Mouse (Mus musculus): Measurements from ENCODE around the gene Gm5475.
"Not testable (repeated sequence)": the region's sequence is repeated elsewhere in the genome, so short reads cannot be mapped to it uniquely, and the experiment has no call there.

Gene Gm5475

DNA sequence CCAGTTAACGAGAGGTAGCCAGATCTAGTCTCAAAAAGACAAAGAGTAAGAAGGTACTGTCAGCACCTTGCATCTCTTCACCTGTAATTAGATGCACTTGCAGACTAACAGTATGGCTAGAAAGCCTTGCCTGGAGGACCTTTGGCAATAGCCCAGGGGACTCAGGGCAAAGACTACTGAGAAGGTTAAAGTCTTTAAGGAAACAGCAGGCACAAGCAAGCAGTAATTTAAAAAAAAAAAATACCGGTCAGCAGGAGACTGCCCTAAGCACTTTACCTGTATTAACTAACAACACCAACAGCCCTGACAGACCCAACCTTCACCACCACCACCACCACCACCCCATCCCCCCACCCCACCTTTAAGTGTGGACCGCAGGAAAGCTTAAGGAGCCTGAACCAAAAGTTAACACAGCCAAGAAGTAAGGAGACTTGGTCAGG lies at the start of gene Gm5475:
Gm5475 (plus strand) TSS at position 390 of the 440 bp plus-strand sequence.
- not testable (repeated sequence) for DNase-seq (ENCODE audit: low spot score)

DNA sequence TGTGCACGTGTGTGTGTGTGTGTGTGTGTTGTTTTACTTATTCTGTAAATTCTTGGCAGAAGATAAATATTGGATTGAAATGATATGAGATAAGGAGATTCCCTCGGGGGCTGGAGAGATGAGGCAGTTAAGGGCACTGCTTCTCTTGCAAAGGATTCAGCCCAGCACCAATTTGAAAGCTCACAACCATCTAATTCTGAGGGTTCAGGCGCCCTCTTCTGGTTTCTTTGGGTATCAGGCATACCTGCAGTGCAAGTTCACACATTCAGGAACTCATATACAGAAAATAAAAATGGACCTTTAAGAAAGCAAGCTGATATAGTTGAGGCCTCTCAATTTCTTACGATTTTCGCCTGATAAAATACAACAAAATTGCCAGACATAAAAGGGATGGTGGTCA lies 46.9 kb upstream of the Gm5475 start:
- DNase-seq (ENCODE audit: low spot score): peak; percentile 82

DNA sequence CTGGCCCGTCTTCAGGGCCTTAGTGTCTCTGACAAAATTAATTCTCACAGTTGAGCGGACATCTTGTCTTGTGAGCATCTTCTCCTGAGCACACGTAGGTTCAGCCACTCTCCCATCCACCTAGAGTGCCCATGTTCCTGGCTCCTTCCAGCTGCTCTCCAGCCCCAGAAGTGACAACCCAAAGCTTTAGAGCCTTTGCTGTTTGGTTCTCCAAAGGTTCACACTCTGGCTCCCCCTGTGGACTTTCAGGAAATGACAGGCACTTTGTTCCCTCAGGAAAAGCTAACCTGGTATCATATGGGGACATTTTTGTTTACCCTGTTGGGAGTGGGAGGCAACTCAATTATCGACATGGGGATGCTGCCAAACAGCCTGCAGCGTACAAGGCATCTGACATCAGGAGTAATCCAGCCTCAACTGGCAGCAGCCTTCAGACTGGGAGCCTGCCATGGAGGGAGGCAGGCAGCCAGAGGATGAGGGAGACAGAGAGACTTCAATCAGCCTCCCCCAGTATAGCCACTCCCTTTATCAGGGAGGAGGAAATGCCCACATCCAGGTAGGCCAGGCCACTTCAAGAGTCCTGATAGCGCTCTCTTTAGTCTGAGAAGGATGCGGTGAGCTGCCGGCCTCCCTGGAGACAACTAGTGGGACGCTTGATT lies 44.0 kb upstream of the Gm5475 start:
- peak; percentile 37 for DNase-seq (ENCODE audit: low spot score)

DNA sequence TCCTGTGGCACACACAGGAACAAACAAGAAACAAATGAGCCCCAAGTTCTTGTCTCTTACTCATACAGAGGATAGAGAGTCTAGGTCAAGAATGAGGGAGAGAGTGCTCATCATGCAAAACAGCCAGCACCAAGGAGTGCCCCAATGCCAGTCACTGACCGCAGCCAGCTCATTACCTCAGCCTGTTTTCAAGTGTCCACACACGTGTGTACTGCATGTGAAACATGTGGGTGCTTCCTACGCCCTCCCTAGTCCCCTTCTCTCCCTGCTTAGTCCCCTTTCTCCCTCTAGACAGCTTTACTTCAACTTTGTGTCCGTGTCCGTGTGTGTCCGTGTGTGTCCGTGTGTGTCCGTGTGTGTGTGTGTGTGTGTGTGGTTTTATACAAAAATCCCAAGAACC lies 42.3 kb upstream of the Gm5475 start:
- DNase-seq (ENCODE audit: low spot score): no peak

DNA sequence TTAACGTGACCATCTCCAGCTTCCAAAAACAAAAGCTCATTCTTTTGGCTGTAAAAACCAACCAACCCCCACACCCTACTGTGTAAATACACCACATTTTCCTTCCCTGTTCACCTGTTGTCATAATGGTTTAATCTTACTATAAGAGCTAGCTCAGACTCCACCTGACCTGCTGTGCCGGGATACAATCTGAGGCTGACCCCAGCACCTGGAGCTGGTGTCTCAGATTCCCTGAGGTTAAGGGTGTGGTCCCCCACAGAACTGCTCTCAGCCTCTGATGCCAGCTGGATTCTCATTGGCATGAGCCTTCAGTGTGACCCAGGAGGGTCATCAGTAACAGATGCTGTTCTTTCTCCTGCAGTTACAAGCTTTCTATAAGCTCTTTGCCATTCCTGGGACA lies 41.8 kb upstream of the Gm5475 start:
- DNase-seq (ENCODE audit: low spot score): no peak

DNA sequence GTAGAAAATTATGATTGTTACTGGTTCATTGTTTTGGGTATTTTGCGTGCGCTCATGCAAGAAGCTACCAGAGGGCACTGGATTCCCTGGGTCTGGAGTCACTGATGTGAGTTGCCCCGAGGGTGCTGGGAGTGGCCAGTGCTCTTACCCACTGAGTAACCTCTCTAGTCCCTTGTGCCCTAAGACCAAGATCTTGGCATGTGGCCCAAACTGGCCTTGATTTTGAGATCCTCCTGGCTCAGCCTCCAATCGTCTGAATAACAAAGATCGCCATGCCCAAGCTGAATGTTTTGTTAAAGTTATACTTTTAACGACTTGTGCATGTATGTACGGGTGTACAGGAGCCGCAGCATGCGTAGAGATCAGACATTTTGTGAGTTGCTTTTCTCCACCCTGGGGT lies 36.2 kb upstream of the Gm5475 start:
- DNase-seq (ENCODE audit: low spot score): no peak

DNA sequence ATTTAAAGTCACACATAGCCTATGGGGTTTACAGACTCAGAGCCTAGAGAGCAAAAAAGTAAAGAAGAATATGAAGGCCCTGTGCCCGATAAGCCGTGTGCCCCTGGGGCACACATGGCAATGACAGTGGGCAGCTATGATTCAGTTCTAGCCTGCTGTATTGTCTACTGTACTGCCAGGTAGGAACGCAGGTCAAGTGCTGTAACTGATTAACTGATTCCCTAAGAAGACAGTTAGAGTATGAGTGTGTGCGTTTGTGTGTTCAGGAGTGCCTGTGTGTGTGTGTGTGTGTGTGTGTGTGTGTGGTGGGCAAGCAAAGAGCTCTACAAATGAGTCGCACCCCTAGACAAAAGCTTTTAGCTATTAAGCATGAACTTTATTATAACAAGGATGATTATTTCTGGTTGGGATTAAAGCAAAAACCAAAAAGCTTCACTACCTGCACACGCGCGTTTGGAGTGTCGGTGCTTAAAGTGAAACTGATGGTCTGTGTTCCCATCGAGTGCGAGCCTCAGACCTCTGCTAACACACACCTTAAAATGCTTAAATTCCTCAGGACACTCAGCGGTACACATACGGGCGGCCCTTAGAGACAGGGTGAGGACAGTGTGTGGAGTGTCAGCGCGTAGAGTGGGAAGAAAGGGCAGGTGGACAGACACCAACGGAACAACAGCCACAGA lies 34.3 kb upstream of the Gm5475 start:
- no peak for DNase-seq (ENCODE audit: low spot score)

DNA sequence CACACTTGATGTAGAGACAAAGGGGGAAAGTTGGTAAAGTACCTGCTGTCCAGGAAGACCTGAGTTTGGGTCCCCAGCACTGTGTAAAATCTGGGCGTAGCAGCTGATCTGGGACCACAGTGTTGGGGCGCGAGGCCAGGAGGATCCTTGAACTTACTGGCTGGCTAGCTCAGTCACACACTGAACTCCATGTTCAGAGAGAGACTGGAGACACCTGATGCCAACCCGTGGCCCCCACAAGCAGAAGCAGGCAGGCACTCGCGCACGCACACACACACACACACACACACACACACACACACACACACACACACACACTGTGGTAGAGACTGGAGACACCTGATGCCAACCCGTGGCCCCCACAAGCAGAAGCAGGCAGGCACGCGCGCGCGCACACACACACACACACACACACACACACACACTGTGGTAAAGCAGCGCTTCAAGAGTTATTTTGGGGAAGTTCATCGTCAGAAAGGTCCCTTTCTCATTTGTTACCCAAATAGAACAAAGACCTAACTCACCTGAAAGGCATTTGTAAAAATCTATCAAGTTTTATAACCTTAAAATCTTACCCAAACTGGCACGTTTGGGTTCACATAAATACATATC lies 33.6 kb upstream of the Gm5475 start:
- DNase-seq (ENCODE audit: low spot score): no peak

DNA sequence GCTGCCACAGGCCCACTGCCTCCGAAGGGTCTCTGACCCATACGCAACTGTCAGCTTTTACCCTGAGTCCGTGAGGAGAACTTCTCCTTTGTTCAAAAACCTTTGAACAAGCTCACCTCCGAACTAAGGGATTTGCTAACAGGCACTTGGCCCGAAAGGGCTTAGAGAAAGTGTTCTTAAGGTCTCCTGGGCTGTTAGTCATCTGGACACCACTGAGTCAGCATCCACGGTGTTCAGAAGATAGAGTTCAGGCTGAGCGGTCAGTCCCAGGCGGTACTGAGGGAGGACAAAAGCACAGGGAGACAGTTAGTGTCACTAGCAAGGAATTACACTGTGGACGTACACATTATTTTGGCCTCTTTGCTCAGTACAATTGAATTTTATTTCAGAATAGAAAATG lies 33.1 kb upstream of the Gm5475 start:
- DNase-seq (ENCODE audit: low spot score): no peak

DNA sequence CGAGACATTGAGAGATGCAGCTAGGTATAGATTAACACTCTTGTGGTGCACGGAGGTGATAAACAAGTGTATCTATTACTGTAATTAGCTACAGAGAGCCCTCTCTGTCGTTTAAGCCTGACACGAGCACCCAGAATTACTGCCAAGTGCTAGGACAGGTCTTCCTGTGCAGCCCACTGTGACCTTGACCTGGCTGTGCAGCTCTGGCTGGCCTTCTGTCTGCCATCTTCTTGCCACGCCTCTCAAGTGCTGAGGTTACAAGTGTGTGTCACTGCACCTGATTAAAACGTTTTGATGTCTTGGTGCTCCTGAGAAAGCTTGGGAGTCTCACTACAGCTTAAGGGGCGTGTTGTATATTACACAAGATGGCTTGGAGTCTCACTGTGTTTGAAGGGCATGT lies 30.9 kb upstream of the Gm5475 start:
- no peak for DNase-seq (ENCODE audit: low spot score)

DNA sequence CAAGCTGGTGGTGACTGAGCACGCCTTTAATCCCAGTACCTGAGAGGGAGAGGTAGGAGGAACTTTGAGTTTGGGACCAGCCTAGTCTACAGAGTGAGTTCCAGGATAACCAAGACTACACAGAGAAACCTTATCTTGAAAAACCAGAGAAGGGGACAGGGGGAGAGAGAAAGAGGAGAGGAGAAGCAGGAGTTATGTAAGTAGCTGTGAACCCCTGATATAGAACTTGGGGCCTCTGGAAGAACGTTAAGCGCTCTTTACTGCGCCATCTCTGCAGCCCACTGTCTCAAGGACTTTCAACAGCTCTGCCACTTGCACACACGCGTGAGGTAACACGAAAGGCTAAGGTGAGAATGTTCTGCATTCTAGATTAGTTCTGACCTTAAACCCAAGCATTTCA lies 30.3 kb upstream of the Gm5475 start:
- no peak for DNase-seq (ENCODE audit: low spot score)

DNA sequence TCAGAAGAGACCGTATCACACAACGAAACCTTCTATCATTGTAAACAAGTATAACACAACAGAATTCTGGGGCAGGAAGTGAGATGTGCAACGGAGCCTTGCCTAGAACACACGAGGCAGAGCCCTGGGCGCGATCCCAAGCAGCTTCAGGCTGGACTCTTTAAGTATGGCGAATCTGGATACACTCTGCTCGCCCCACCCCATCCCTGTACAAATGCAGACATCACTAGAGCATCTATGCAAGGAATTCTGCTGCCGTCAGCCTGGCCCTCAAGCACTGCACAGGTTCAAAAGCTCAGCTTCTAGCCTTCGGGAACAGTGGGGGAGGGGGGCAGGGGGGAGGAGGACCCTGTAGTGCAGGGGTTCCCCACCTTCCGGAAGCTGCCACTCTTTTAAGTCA lies 28.9 kb upstream of the Gm5475 start:
- no peak for DNase-seq (ENCODE audit: low spot score)

DNA sequence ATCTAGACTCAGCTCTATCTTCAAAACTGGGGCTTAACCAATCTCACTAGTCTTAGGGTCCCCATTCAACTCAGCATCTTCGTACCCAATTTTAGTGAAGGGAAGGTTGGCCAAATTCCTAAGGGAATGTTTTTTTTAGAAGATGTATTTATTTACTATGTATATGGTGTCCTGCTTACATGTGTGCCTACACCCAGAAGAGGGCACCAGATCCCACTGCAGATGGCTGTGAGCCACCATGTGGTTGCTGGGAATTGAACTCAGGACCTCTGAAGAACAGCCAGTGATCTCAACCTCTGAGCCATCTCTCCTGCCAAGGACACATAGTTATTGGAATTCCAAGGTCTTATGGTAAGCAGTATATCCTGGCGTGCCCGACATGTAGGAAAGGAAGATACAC lies 26.4 kb upstream of the Gm5475 start:
- no peak for DNase-seq (ENCODE audit: low spot score)

DNA sequence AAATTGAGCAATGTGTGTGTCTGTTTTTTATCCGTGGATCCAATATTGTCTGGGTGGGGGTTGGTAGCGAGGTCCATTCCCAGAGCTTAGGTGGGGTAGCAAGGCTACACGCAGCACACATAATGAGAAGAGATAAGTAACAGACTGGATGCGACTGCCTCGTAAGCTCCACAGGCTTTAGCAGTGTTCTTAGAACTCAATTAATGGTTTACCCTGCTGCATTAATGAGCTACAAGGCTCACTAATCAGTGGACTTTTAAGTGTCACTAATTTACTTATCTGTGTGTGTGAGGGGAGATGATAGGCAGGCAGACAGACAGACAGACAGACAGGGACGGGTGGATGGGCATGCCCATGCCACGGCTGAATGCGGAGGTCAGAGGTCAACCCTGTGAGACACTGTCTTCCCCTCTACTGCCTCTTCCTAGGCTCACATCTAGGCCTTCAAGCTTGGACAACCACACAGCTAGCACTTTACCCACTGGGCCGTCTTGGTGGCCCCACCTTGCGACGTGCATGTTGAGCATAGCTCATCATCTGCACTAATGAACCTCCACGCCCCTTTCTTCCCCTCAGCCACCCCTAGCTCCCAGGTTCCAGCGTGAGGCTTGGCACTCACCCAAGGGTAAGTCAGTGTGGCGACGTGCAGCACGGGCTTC lies 21.2 kb upstream of the Gm5475 start:
- no peak for DNase-seq (ENCODE audit: low spot score)

DNA sequence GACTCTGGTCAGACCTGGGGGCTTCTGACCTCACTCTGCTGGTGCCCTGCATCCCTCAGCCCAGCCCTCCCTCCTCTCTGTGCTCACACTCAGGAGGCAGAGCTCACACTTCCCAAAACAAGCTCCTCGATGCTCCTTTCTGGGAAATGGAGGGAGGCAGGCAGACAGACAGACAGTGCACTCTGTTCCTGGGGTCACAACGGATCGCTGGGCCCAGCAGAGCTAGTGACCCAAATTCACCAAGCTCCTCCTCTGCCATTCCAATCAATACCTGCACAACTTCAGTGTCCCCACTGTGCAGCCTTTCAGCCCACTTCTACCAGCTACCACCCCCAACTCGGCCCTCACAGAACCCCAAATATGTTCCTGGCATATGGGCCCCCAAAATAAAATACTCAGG lies 20.1 kb upstream of the Gm5475 start:
- no peak for DNase-seq (ENCODE audit: low spot score)

DNA sequence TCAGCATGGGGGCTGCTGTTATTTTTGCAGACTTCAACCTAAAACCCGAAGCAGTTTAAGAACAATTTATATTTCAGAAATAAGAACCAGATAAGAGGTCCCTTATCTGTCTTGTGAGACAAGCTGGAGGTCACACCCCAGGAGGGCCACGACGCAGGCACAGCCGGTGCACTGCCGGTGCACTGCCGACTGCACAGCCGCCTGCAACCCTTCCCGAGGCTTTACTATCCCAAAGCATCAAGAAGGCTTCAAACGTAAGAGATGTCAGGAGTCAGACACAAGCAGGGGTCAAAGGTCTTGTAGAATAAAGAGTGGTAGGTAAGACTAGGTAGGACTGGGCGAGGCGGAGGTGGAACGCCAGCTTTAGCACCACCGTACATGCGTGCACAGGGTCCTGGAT lies 19.6 kb upstream of the Gm5475 start:
- DNase-seq (ENCODE audit: low spot score): no peak

DNA sequence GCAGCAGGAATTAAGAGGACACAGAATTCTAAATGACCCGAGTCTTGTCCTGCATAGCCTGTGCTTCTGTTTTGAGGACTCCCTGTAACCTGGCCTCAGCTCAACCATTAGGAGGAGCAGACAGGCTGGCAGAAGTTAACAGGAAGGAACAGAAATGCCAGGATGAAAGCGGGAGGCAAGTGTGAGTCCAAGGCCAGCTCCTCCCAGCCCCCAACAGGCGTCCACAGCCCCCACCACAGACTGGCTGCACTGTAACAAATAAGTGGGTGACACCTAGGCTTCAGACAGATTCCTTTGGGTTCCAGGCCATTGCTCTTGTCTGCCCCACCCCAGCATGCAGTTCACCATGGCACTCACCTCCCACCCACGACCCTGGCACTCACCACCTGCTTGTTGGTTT lies 19.1 kb upstream of the Gm5475 start:
- no peak for DNase-seq (ENCODE audit: low spot score)

DNA sequence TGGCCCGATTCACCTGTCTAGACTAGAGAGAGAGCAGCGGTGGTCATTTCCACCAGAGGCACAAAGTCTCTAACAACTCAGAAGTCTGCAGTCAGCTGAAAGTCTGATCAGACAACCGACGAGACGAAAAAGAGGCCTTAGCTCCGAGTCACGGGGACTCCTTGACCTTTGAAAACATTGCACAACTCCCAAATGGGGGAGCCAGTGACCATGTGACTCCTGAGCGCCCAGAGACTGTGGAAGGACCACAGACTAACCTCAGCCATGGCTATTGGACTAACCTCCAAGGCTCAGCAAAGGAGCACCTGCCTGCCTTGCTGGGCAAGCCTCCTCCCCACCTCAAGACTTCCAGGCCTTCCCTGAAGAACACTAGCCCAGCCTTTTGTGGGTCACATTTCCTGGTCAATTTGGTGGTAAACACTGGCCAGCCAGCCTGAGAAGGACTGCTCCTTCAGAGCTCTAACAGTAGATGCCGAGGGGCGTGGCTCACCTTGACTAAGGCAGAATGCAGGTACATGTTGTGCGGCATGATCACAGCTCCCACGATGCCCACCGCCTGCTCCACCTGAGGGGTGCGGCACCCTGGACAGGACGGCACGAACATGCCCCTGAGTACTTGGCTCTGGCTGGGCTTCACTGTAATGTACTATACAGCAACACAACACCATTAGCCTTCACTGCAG lies 18.5 kb upstream of the Gm5475 start:
- no peak for DNase-seq (ENCODE audit: low spot score)

DNA sequence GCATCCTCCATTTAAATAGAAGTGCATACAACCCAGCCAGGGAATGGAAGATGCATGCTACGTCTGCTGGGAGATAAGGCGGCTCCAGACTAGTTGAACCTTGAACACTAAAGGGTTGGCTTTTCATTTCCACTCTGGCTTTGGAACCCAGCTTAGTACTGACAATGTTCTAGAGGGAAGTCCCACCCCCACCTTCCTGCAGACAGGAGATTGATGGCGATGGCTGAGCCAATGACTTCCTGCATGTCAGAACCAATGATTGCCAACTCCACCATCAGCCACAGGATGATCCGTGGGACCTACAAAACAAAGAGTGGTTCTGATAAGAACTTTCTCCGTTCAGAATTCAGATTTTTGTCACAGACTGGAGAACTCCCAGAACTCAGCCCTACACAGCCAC lies 15.9 kb upstream of the Gm5475 start:
- no peak for DNase-seq (ENCODE audit: low spot score)

DNA sequence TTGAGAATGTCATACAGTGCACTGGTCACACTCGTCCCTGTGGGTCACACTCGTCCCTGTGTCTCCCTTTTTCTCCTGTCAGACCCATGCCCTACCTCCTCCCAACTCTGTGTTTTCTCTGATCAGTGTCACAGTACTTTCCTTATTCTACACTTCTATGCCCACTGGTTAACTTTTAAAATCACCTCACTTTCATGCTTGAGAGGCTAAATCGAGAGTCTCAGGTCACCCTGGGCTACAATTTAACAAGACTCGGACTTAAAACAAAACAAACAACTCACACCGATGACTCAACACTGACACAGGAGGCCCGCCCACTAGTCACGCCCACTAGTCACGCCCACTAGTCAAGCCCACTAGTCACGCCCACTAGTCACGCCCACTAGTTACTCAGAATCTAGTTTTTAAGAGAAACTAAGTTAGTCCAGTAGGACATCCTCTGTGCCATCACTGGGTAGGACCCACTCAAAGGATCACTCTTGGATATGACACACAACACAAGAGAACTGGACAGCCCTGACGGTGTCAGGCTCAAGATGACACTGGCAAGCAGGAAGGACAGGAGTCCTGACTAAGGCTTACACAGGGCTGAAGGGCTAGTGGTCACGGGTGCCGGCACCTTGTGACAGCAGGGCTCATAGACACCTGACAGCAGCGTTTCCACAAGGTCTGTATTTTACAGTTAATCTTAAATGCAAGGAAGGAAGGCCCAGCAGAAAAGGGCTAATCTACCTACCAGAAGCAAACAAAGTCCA lies 10.9 kb upstream of the Gm5475 start:
- DNase-seq (ENCODE audit: low spot score): no peak

DNA sequence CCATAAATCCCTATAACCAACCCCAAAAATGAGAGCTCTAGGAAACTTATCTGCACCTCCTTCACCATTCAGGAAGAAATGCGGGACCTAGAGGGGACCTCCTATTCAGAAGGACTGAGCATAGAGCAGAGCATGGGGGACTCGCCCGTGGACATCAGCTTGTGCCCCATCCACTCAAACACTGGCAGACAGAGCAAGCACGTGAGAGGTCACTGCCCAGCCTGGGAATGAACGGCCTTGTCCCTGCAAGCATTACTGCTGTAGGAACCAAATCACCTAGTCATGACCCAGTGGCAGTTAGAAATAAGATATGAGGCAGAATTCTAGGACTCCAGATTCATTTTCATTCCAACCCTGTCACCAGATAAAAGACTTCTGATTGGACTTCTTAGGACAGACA lies 10.2 kb upstream of the Gm5475 start:
- no peak for DNase-seq (ENCODE audit: low spot score)

DNA sequence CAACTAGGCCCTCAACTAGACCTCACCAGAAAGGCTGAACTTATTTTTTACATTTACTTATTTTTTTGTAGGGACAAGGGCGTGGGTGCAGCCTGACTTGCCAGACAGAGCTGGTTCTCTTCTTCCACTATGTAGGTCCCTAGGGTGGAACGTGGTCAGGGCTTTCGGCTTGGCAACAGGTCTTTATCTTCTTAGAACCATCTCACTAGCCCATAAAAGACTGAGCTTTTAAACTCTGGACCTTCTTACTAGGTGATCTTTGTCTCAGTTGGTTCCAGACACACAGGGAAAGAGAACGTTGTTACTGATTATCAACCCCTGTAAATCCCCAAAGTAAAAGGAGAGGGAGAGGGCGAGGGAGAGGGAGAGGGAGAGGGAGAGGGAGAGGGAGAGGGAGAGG lies 8.6 kb upstream of the Gm5475 start:
- no peak for DNase-seq (ENCODE audit: low spot score)

Data from layer of hippocampus, adult 11-12 months (tissue).